ENCODE assay signal across 21 mouse cellular contexts in the genomic region with DNA sequence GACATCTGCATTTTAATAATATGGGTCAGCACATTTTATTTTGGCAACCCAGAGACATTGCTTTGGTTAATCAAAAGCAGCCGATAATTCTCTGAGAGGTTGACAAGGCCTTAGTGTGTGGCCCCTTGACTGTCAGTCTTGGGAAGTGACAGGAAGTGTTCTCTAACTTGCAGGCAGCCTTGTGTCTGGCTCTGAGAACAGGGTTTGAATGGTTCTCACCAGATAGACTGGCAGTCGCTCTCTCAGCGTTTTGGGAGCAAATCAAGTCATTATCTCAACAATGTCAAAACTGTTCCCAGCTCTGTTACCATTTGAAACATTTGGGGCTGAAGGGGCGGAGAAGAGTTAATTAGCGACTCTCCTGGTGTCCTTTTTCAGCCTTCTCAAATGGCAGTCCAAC. TPM values are rescaled to one million over a fixed set of nuclear protein-coding genes. Genes with fewer than 3 reads are reported as not detected.
DNase-seq lines count a peak whose midpoint lies in the region; ATAC-seq and TF ChIP-seq lines count a peak whose summit lies in the region.
"Had no signal": no experiment of that assay in that cellular context is flagged by ENCODE, and none has a peak within 500 bp of the region (broad histone marks: within the 10 kb centered on the region; RNA-seq: fewer than 3 reads in every experiment).

No protein-coding gene starts in this region.

- no peak for TF ChIP-seq CTCF in midbrain, postnatal 0 days (IDR thresholded peaks at IDR 0.05)

- WGBS in heart, embryonic 12.5 days, result 13% methylated on average over 5 of the region's 5 CpGs
- 38% methylated on average over 5 of the region's 5 CpGs for WGBS in hindbrain, embryonic 16.5 days
- WGBS in hindbrain, embryonic 13.5 days, result 51% methylated on average over 5 of the region's 5 CpGs
- WGBS in midbrain, postnatal 0 days, result 64% methylated on average over 5 of the region's 5 CpGs
- 63% methylated on average over 5 of the region's 5 CpGs for WGBS in midbrain, embryonic 15.5 days

- H3K36me3 ChIP-seq in heart, embryonic 12.5 days, result peaks cover 3% of the 10 kb centered on the region; the same call in 1 of the 2 replicates
- no peaks in the 10 kb centered on the region for H3K36me3 ChIP-seq in hindbrain, embryonic 16.5 days (ENCODE audit: control insufficient read depth, insufficient read depth, low read length)
- no peaks in the 10 kb centered on the region for H3K36me3 ChIP-seq in hindbrain, embryonic 13.5 days
- H3K36me3 ChIP-seq in midbrain, postnatal 0 days (ENCODE audit: insufficient read depth, low read length), result no peaks in the 10 kb centered on the region
- H3K36me3 ChIP-seq in midbrain, embryonic 15.5 days (replicated peaks), result no peaks in the 10 kb centered on the region
- H3K36me3 ChIP-seq: hindbrain, embryonic 15.5 days; liver, embryonic 12.5 days; neural tube, embryonic 13.5 days had no signal

- H3K27ac ChIP-seq in heart, embryonic 12.5 days (ENCODE audit: poor library complexity, severe bottlenecking), result peak overlapping the region; percentile 50
- no peak overlapping the region for H3K27ac ChIP-seq in hindbrain, embryonic 16.5 days (ENCODE audit: low read depth, low read length)
- no peak overlapping the region for H3K27ac ChIP-seq in hindbrain, embryonic 13.5 days
- no peak overlapping the region for H3K27ac ChIP-seq in midbrain, postnatal 0 days (ENCODE audit: low read depth, low read length)
- H3K27ac ChIP-seq in midbrain, embryonic 15.5 days, result no peak overlapping the region
- H3K27ac ChIP-seq: hindbrain, embryonic 15.5 days; liver, embryonic 12.5 days; midbrain, embryonic 10.5 days; neural tube, embryonic 13.5 days; stomach, postnatal 0 days had no signal

- no peak overlapping the region for H3K4me3 ChIP-seq in heart, embryonic 12.5 days
- H3K4me3 ChIP-seq in hindbrain, embryonic 16.5 days (ENCODE audit: low read length), result no peak overlapping the region
- H3K4me3 ChIP-seq in hindbrain, embryonic 13.5 days, result no peak overlapping the region
- no peak overlapping the region for H3K4me3 ChIP-seq in midbrain, postnatal 0 days (ENCODE audit: low read depth, low read length)
- H3K4me3 ChIP-seq in midbrain, embryonic 15.5 days, result no peak overlapping the region
- H3K4me3 ChIP-seq: hindbrain, embryonic 15.5 days; liver, embryonic 12.5 days; midbrain, embryonic 10.5 days; neural tube, embryonic 13.5 days had no signal

- H3K27me3 ChIP-seq in heart, embryonic 12.5 days (replicated peaks), result no peaks in the 10 kb centered on the region
- no peaks in the 10 kb centered on the region for H3K27me3 ChIP-seq in hindbrain, embryonic 16.5 days (replicated peaks; ENCODE audit: control insufficient read depth, insufficient read depth, low read length)
- H3K27me3 ChIP-seq in hindbrain, embryonic 13.5 days, result no peaks in the 10 kb centered on the region
- no peaks in the 10 kb centered on the region for H3K27me3 ChIP-seq in midbrain, postnatal 0 days (ENCODE audit: insufficient read depth, low read length)
- no peaks in the 10 kb centered on the region for H3K27me3 ChIP-seq in midbrain, embryonic 15.5 days (replicated peaks)
- H3K27me3 ChIP-seq: hindbrain, embryonic 15.5 days; liver, embryonic 12.5 days; neural tube, embryonic 13.5 days; Patski had no signal

- no peak overlapping the region for H3K9ac ChIP-seq in heart, embryonic 12.5 days
- H3K9ac ChIP-seq in hindbrain, embryonic 16.5 days (ENCODE audit: low read depth, low read length), result no peak overlapping the region
- no peak overlapping the region for H3K9ac ChIP-seq in hindbrain, embryonic 13.5 days
- no peak overlapping the region for H3K9ac ChIP-seq in midbrain, postnatal 0 days (replicated peaks; ENCODE audit: low read length, poor library complexity, severe bottlenecking)
- H3K9ac ChIP-seq in midbrain, embryonic 15.5 days, result no peak overlapping the region
- H3K9ac ChIP-seq: hindbrain, embryonic 15.5 days; liver, embryonic 12.5 days; neural tube, embryonic 13.5 days had no signal

- ATAC-seq in heart, embryonic 12.5 days (ENCODE audit: insufficient number of reproducible peaks, low FRiP score), result no peak
- 0 out of 2 replicates have a peak, but pooled peaks have one; percentile 42 for ATAC-seq in hindbrain, embryonic 16.5 days
- no peak for ATAC-seq in hindbrain, embryonic 13.5 days (ENCODE audit: low FRiP score)
- ATAC-seq in midbrain, postnatal 0 days (ENCODE audit: low FRiP score), result no peak; the same call in 1 of the 2 replicates
- no peak for ATAC-seq in midbrain, embryonic 15.5 days (replicated peaks)
- ATAC-seq: liver, embryonic 12.5 days; Patski had no signal

- no peaks in the 10 kb centered on the region for H3K9me3 ChIP-seq in heart, embryonic 12.5 days (replicated peaks)
- H3K9me3 ChIP-seq in hindbrain, embryonic 16.5 days (ENCODE audit: control insufficient read depth, low read length), result no peaks in the 10 kb centered on the region
- no peaks in the 10 kb centered on the region for H3K9me3 ChIP-seq in hindbrain, embryonic 13.5 days
- H3K9me3 ChIP-seq in midbrain, postnatal 0 days (ENCODE audit: low read length), result no peaks in the 10 kb centered on the region
- no peaks in the 10 kb centered on the region for H3K9me3 ChIP-seq in midbrain, embryonic 15.5 days
- H3K9me3 ChIP-seq: hindbrain, embryonic 15.5 days; liver, embryonic 12.5 days; midbrain, embryonic 10.5 days; neural tube, embryonic 13.5 days had no signal

- intact Hi-C loops in heart, postnatal 25 days (cut with DNase I), result no loop called here

- DNase-seq in heart, postnatal 25 days (ENCODE audit: low spot score), result no peak
- DNase-seq in midbrain, postnatal 0 days (ENCODE audit: low spot score), result peak; percentile 52
- DNase-seq in retina, embryonic 14.5 days (ENCODE audit: low spot score), result no peak
- DNase-seq: adrenal gland, postnatal 25 days; cerebellum, adult 9-10 months; gastrocnemius, postnatal 14 days; kidney, adult 11 months; kidney, postnatal 36 days; layer of hippocampus, adult 9-11 months; lung, postnatal 4 days; right cerebral cortex, postnatal 25 days had no signal

- peaks cover 39% of the 10 kb centered on the region for H3K4me1 ChIP-seq in heart, embryonic 12.5 days (replicated peaks)
- no peaks in the 10 kb centered on the region for H3K4me1 ChIP-seq in hindbrain, embryonic 16.5 days (ENCODE audit: control insufficient read depth, insufficient read depth, low read depth, low read length)
- H3K4me1 ChIP-seq in hindbrain, embryonic 13.5 days (replicated peaks), result no peaks in the 10 kb centered on the region
- no peaks in the 10 kb centered on the region for H3K4me1 ChIP-seq in midbrain, postnatal 0 days (ENCODE audit: insufficient read depth, low read length)
- H3K4me1 ChIP-seq in midbrain, embryonic 15.5 days, result no peaks in the 10 kb centered on the region
- H3K4me1 ChIP-seq: hindbrain, embryonic 15.5 days; liver, embryonic 12.5 days; midbrain, embryonic 10.5 days; neural tube, embryonic 13.5 days had no signal

- H3K4me2 ChIP-seq in heart, embryonic 12.5 days, result peak overlapping the region; percentile 21; the same call in 1 of the 2 replicates
- no peak overlapping the region for H3K4me2 ChIP-seq in hindbrain, embryonic 16.5 days (ENCODE audit: low read length)
- no peak overlapping the region for H3K4me2 ChIP-seq in hindbrain, embryonic 13.5 days
- H3K4me2 ChIP-seq in midbrain, postnatal 0 days (ENCODE audit: low read depth, low read length, poor library complexity, severe bottlenecking), result no peak overlapping the region
- no peak overlapping the region for H3K4me2 ChIP-seq in midbrain, embryonic 15.5 days
- H3K4me2 ChIP-seq: hindbrain, embryonic 15.5 days; liver, embryonic 12.5 days; neural tube, embryonic 13.5 days had no signal

RNA-seq across cellular contexts. Expression of gene Kank1, which starts 41.0 kb away (rescaled TPM):
- 81.5 and 82.8 TPM in 2 replicates for polyA plus RNA-seq in heart, embryonic 12.5 days (2016; fragmentation: Nextera tagmentation; extraction: Ambion mirVana)
- total RNA-seq in heart, postnatal 25 days (2021), result 10 to 100 TPM; 42.4 to 43.5 TPM
- 13.2 and 14.4 TPM in 2 replicates for polyA plus RNA-seq in hindbrain, embryonic 16.5 days (2015; fragmentation: Nextera tagmentation; extraction: Ambion mirVana)
- 9.2 and 10.2 TPM in 2 replicates for polyA plus RNA-seq in hindbrain, embryonic 13.5 days (2015; fragmentation: Nextera tagmentation; extraction: Ambion mirVana)
- total RNA-seq in midbrain, postnatal 0 days (2014; rRNA removed), result 9.1 and 16.6 TPM in 2 replicates
- 5.9 and 6.0 TPM in 2 replicates for polyA plus RNA-seq in midbrain, postnatal 0 days (2015; fragmentation: Nextera tagmentation; extraction: Ambion mirVana)
- polyA plus RNA-seq in midbrain, embryonic 15.5 days (2015; fragmentation: Nextera tagmentation; extraction: Ambion mirVana), result 6.6 and 6.7 TPM in 2 replicates
